Comparison of ENCODE assay signal across 18 mouse cellular contexts in the genomic region with DNA sequence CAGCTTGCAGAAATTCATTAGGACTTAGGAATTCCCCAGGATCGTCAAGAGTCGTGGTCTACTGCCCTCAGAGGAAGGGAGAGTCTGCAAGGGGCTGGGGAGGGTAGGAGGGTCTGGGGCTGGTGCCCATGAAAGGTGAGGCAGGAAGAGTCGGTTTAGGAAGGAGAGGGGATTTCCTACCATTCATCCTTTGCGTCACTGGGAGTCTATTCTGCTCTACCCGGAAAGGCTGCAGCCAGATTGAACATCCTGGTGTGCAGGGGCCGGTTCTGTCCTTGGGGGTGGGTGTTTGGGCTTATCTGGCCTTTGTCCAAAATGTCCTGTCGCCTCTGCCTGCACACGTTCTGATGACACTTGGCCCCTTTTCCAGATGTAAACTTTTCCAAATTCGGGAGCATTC.
A peak's percentile ranks its signal among the peaks of the same experiment; 100 is the strongest.
DNase-seq lines count a peak whose midpoint lies in the region; ATAC-seq lines count a peak whose summit lies in the region.
"Had no signal": no experiment of that assay in that cellular context is flagged by ENCODE, and none has a peak within 500 bp of the region (broad histone marks: within the 10 kb centered on the region; RNA-seq: fewer than 3 reads in every experiment).

No protein-coding gene starts in this region.

- no peak overlapping the region for H3K4me3 ChIP-seq in kidney, embryonic 15.5 days (replicated peaks)
- H3K4me3 ChIP-seq in brown adipose tissue, adult 24 weeks (ENCODE audit: insufficient read depth, low read depth, low read length), result no peak overlapping the region
- no peak overlapping the region for H3K4me3 ChIP-seq in intestine, embryonic 15.5 days (replicated peaks)
- H3K4me3 ChIP-seq: embryonic facial prominence, embryonic 13.5 days; layer of hippocampus, adult 2 months; left cerebral cortex, adult 2 months; limb, embryonic 12.5 days; midbrain, embryonic 12.5 days; neural tube, embryonic 15.5 days had no signal

- no peaks in the 10 kb centered on the region for H3K9me3 ChIP-seq in kidney, embryonic 15.5 days (replicated peaks)
- H3K9me3 ChIP-seq in intestine, embryonic 15.5 days, result no peaks in the 10 kb centered on the region
- H3K9me3 ChIP-seq: limb, embryonic 12.5 days; neural tube, embryonic 15.5 days had no signal

- peak overlapping the region; percentile 88 for H3K27ac ChIP-seq in kidney, embryonic 15.5 days
- H3K27ac ChIP-seq in brown adipose tissue, adult 24 weeks (replicated peaks; ENCODE audit: low read depth, low read length), result peak overlapping the region; percentile 97
- H3K27ac ChIP-seq in intestine, embryonic 15.5 days, result peak overlapping the region; percentile 42; the same call in 1 of the 2 replicates
- H3K27ac ChIP-seq: hindbrain, postnatal 0 days; layer of hippocampus, adult 2 months; left cerebral cortex, adult 2 months; limb, embryonic 12.5 days; macrophage; midbrain, embryonic 12.5 days; neural tube, embryonic 15.5 days had no signal

- H3K27me3 ChIP-seq in kidney, embryonic 15.5 days, result no peaks in the 10 kb centered on the region
- H3K27me3 ChIP-seq in intestine, embryonic 15.5 days (replicated peaks), result no peaks in the 10 kb centered on the region
- H3K27me3 ChIP-seq: embryonic facial prominence, embryonic 13.5 days; limb, embryonic 12.5 days; midbrain, embryonic 12.5 days; neural tube, embryonic 15.5 days had no signal

- intact Hi-C loops in heart, postnatal 14 days (cut with DNase I), result no loop called here

- DNase-seq in heart, adult 11 months, result peak; percentile 96
- DNase-seq in heart, postnatal 14 days, result no peak
- DNase-seq in kidney, adult 9 months, result no peak
- DNase-seq in ovary, postnatal 36 days (ENCODE audit: low spot score), result no peak
- DNase-seq in embryo, embryonic 10 days (ENCODE audit: low spot score), result no peak
- DNase-seq: retina, postnatal 1 day had no signal

- WGBS in kidney, embryonic 15.5 days, result 46% methylated on average over 9 of the region's 9 CpGs
- 47% methylated on average over 9 of the region's 9 CpGs for WGBS in intestine, embryonic 15.5 days

- no peak; the same call in 1 of the 2 replicates for ATAC-seq in kidney, embryonic 15.5 days (replicated peaks; ENCODE audit: low FRiP score)
- no peak for ATAC-seq in intestine, embryonic 15.5 days
- ATAC-seq: activated CD4-positive, CD25-positive, alpha-beta regulatory T cell, adult 4 months; hindbrain, postnatal 0 days had no signal

- H3K4me1 ChIP-seq in kidney, embryonic 15.5 days, result peaks cover 53% of the 10 kb centered on the region
- peaks cover 53% of the 10 kb centered on the region for H3K4me1 ChIP-seq in brown adipose tissue, adult 24 weeks (ENCODE audit: control insufficient read depth, insufficient read depth, insufficient read length, low read length)
- peaks cover 13% of the 10 kb centered on the region for H3K4me1 ChIP-seq in intestine, embryonic 15.5 days (replicated peaks)

- H3K9ac ChIP-seq in kidney, embryonic 15.5 days, result no peak overlapping the region
- no peak overlapping the region for H3K9ac ChIP-seq in intestine, embryonic 15.5 days
- H3K9ac ChIP-seq: embryonic facial prominence, embryonic 13.5 days; limb, embryonic 12.5 days; midbrain, embryonic 12.5 days; neural tube, embryonic 15.5 days had no signal

- H3K36me3 ChIP-seq in kidney, embryonic 15.5 days, result peaks cover 25% of the 10 kb centered on the region
- no peaks in the 10 kb centered on the region for H3K36me3 ChIP-seq in intestine, embryonic 15.5 days
- H3K36me3 ChIP-seq: limb, embryonic 12.5 days; midbrain, embryonic 12.5 days; neural tube, embryonic 15.5 days had no signal

- H3K4me2 ChIP-seq in kidney, embryonic 15.5 days, result no peak overlapping the region
- H3K4me2 ChIP-seq in intestine, embryonic 15.5 days (replicated peaks), result no peak overlapping the region
- H3K4me2 ChIP-seq: embryonic facial prominence, embryonic 13.5 days; limb, embryonic 12.5 days; midbrain, embryonic 12.5 days; neural tube, embryonic 15.5 days had no signal

Comparison
In these comparisons a context has a peak if more than half of its experiments do, and no peak if none do; other contexts are left out.
1. H3K27ac ChIP-seq: peak in every context shown above with its lines; median percentile 97 in brown adipose tissue, adult 24 weeks; 88 in kidney, embryonic 15.5 days; 42 in intestine, embryonic 15.5 days.